Mouse (Mus musculus) heart, postnatal 25 days (tissue): ENCODE data around the gene Elovl6. TPM values are rescaled to one million over a fixed set of nuclear protein-coding genes. Genes with fewer than 3 reads are reported as not detected.

Experiments used
- DNase-seq: peaks from one replicate; pipeline ENCODE4 v3.0.0; 2022; ENCODE audit warnings: low spot score
- intact Hi-C: fragments of 180-260 bp; cut with DNase I; formaldehyde crosslinking; loops from one replicate; pipeline ENCODE4 v1.15.1; 2025
- total RNA-seq, 2 experiments: library from RNA; stranded (reverse); gene quantifications; 2 replicates each; pipeline ENCODE4 v1.2.3; 2021

The Elovl6 gene
- total RNA-seq, 2 experiments from 2014 or later = 1.4 to 1.5 TPM

GRCm38 (mm10) chr3:129562411-129562810 is 30.3 kb downstream of the Elovl6 start:
- no peak for DNase-seq
- intact Hi-C loops = no loop called here

- intact Hi-C loops = no loop called here
- DNase-seq = no peak
Measured at GRCm38 (mm10) chr3:129563807-129564206, 31.7 kb downstream of the Elovl6 start.

GRCm38 (mm10) chr3:129564852-129565251 is 32.7 kb downstream of the Elovl6 start:
- no peak for DNase-seq
- intact Hi-C loops = no loop called here

GRCm38 (mm10) chr3:129565458-129565857 is 33.3 kb downstream of the Elovl6 start:
- intact Hi-C loops = no loop called here
- DNase-seq = no peak

- DNase-seq = no peak
- intact Hi-C loops = no loop called here
Measured at GRCm38 (mm10) chr3:129566013-129566412, 33.9 kb downstream of the Elovl6 start.

GRCm38 (mm10) chr3:129566876-129567275 is 34.7 kb downstream of the Elovl6 start:
- DNase-seq = no peak
- intact Hi-C loops = no loop called here

- intact Hi-C loops = no loop called here
- DNase-seq = no peak
Measured at GRCm38 (mm10) chr3:129568506-129568905, 36.4 kb downstream of the Elovl6 start.

GRCm38 (mm10) chr3:129570989-129571388 is 38.8 kb downstream of the Elovl6 start:
- no peak for DNase-seq
- intact Hi-C loops = no loop called here

DNA sequence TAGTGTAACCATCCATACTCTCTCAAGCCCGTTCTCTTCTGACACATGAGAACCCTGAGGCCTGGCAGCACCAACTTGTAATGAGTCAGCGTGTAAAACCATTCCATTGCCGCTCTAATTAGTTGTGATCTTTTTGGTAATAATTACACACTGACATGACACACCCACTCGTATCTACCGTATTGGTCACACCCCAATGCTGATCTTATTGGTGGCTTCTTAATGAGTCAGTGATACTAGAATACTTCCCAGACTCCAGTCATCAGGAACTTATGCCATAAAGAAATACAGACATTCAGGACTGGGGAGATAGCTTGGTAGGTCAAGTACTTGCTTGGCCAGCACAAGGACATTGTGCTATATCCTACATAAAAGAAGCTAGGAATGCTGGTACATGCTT is 39.5 kb downstream of the Elovl6 start:
- DNase-seq = no peak
- intact Hi-C loops = no loop called here

DNA sequence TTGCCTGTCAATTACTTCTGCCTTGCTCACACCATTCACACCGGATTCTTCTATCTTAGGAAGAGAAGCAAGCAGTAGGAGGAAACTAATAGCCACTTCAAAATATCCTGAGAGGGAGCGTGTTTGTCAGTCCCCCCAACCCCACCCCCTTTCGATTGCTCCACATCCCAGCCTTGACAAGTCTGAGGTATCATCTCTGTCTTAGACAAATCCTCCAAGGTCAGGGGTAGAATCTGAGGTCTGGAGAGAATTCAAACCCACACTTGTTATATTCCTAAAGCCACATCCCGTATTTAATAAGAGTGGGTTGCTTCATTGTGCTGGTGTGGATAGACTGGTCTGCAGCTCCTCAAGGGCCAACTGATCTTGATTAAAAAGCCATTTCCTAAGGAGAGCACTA is 40.8 kb downstream of the Elovl6 start:
- no peak for DNase-seq
- intact Hi-C loops = no loop called here

- intact Hi-C loops = no loop called here
- DNase-seq = no peak
Measured at GRCm38 (mm10) chr3:129573609-129574008, 41.5 kb downstream of the Elovl6 start.

- DNase-seq = no peak
- intact Hi-C loops = no loop called here
Measured at GRCm38 (mm10) chr3:129575086-129575485, 42.9 kb downstream of the Elovl6 start.

GRCm38 (mm10) chr3:129576522-129576921 is 44.4 kb downstream of the Elovl6 start:
- DNase-seq = no peak
- intact Hi-C loops = no loop called here

- intact Hi-C loops = no loop called here
Measured at GRCm38 (mm10) chr3:129578741-129579475, 46.8 kb downstream of the Elovl6 start.

DNA sequence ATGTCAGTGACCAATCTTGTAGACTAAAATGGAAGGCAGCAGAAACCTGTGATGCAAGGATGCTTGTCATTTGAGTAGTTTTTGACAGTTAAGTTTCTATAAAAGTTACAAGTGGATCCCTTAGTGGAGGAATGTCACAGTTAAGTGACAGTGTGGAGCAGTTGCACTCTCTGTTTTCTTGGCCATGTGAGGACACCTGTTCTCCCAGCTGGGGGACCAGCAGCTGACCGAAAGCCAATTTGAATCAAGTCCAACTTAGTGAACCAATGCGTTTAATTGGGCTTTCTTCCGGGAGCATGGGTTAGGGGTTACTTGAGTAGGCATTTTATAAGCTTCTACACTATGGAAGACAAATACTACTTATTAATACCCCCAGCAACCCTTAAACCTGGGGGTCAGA is 48.9 kb downstream of the Elovl6 start:
- intact Hi-C loops = no loop called here
- no peak for DNase-seq

More at GRCm38 (mm10) chr3:129578741-129579475, 46.8 kb downstream of the Elovl6 start:
- no peak for DNase-seq

DNA sequence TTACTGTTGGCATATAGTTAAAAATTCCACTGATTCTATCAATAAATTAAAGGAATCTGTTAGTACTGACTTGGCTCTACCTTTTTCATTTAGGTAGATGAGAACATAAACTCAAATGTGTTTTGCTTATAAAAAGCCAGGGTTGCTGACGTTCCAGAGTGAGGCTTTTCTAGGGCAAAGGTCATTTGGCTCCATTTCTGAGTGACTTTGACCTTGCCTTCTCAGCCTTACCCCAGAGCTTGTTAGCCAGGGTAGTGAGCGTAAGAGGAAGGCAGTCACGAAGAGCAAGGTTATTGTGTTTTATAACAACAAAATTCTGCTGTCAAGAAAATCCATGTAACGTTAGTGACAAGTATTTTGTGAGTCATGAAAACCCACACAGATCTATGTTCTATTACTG is 50.3 kb downstream of the Elovl6 start:
- intact Hi-C loops = no loop called here
- no peak for DNase-seq

GRCm38 (mm10) chr3:129583290-129583689 is 51.1 kb downstream of the Elovl6 start:
- intact Hi-C loops = no loop called here
- DNase-seq = no peak

- DNase-seq = no peak
- intact Hi-C loops = no loop called here
Measured at GRCm38 (mm10) chr3:129587916-129588315, 55.8 kb downstream of the Elovl6 start.

DNA sequence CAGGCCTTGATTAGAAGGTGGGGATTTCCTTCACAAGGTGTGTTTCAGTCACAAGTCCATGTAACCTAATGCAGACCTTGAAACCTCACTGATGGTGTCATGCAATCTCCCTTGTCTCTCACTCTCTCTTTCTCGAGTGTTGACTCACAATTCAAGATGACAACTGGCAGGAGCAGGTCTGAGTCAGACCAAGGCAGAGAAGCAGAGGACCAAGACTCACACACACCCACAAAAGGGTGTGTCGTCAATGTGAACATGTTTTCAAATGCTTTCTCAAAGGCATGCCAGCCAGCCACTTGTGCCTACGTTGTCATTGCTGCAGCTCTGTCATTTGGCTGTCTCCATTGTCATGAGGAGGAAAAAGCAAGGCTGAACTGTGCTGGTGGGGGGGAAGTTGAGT is 56.6 kb downstream of the Elovl6 start:
- intact Hi-C loops = no loop called here
- no peak for DNase-seq

GRCm38 (mm10) chr3:129589705-129590104 is 57.5 kb downstream of the Elovl6 start:
- DNase-seq = no peak
- intact Hi-C loops = no loop called here

DNA sequence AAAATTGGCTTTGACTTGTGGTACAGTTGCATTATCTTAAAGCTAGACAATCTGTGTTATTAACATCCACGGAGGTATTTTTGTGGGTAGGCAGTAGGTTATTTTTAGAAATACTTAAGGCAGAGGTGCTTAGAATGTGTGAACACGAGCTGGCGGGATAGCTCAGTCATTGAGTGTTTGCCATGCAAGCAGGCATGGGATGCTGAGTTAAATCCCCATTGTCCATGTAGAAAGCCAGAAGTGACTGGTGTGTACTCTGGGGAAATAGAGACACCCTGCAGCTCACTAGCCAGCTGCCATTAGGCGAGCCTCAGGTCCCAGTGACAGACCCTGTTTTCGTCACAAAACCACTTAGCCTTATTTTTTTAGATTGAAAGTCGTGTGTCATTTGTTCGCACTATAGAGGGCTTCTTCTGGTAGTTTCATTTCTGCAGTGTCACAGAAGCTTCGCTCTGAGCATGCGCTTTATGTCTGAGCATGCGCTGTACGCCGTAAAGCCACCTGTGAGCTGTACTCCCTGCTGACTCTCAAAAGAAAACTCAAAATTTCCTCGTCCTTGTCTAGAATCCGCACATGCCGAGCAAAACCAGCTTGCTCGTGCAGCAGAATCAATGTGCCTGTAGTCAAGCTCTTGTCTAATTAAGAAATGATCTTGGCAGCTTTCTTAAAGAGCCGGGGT is 58.5 kb downstream of the Elovl6 start:
- intact Hi-C loops = no loop called here
- DNase-seq = no peak

- intact Hi-C loops = no loop called here
Measured at GRCm38 (mm10) chr3:129591251-129591650, 59.1 kb downstream of the Elovl6 start.

More at GRCm38 (mm10) chr3:129591251-129591650, 59.1 kb downstream of the Elovl6 start:
- no peak for DNase-seq
